Mouse (Mus musculus) erythroblast, embryonic 14.5 days (primary cell): Measurements from ENCODE around the gene Cldn5.

ENCODE experiments used
- GATA1 ChIP-seq: IDR thresholded peaks from 2 replicates; pipeline ENCODE4 v1.6.1; 2012; ENCODE audit warnings: low read length, inconsistent platforms, mixed read lengths
- TAL1 ChIP-seq: IDR thresholded peaks from 3 replicates; pipeline ENCODE4 v1.6.1; 2012; ENCODE audit warnings: low read length, inconsistent platforms, mixed read lengths

DNA sequence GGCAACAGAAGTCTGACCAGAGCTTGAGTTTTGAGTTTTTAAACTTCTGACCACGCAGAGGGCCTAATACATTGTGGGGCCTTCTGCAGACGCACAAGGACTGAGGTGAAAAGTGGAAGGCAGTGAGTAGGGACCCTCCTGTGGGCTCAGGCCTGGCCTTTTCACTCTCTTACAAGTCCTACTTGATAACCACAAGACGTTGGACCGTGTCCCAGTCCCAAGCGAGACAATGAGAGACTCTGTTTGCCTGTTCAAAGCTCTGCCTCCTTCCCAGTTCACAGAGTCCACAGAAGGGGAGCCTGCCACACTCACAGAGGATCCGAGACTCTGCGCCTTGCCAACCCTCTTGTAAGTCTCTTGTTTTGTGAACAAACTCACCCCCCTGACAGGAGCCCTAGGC lies 20.0 kb downstream of the Cldn5 start:
- TF ChIP-seq GATA1 (no peak), TAL1 (no peak)
